In the genomic region with DNA sequence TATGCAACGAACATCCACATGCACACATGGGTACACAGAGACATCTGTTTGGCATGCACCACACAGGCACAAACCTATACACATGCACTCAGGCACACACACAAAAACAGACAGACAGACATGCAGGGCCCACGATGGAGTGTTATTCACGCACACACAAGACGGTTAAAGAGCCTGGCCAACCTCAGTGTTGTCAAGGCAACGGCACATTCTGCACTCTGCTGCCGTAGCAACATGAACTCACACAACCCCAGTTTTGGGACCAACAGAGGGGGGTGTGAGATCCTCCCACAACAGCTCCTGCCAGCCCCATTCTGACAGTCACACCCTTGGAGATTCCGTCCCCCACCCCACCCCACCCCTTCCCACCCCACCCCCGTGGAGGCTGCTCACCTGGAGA, we compare ENCODE assay signal across 9 mouse cellular contexts. TPM values are rescaled to one million over a fixed set of nuclear protein-coding genes. Genes with fewer than 3 reads are reported as not detected.
A peak's percentile ranks its signal among the peaks of the same experiment; 100 is the strongest.
DNase-seq lines count a peak whose midpoint lies in the region; ATAC-seq lines count a peak whose summit lies in the region.
"Had no signal": no experiment of that assay in that cellular context is flagged by ENCODE, and none has a peak within 500 bp of the region (broad histone marks: within the 10 kb centered on the region; RNA-seq: fewer than 3 reads in every experiment).

No protein-coding gene starts in this region.

- DNase-seq in left cerebral cortex, adult 11 months (ENCODE audit: low spot score): peak; percentile 61
- DNase-seq in left cerebral cortex, postnatal 4 days: no peak
- peak; percentile 71 to 84 for DNase-seq in frontal cortex, postnatal 10 days (ENCODE audit: low spot score in 2 of 2)
- DNase-seq in left cerebral cortex, postnatal 14 days (ENCODE audit: low spot score in 2 of 2): peak; percentile 83 to 95
- peak; percentile 72 for DNase-seq in right cerebral cortex, postnatal 25 days
- no peak for DNase-seq in urinary bladder, adult 18-20 months (ENCODE audit: low spot score in 2 of 2)
- DNase-seq in ovary, postnatal 14 days (ENCODE audit: low spot score): no peak
- DNase-seq: heart, postnatal 36 days had no signal

- ATAC-seq in erythroblast, adult 5-6 weeks (replicated peaks; ENCODE audit: low FRiP score, poor library complexity, severe bottlenecking): no peak

- intact Hi-C loops in left cerebral cortex, postnatal 4 days (cut with DNase I): no loop called here
- intact Hi-C loops in left cerebral cortex, postnatal 14 days (cut with DNase I): no loop called here

RNA-seq across cellular contexts. Expression of a gene that starts 12.0 kb away (rescaled TPM):
- 1 to 10 TPM; 3.0 to 3.2 TPM for total RNA-seq in left cerebral cortex, postnatal 4 days (2021)
- total RNA-seq in left cerebral cortex, postnatal 14 days (2021): 1 to 10 TPM; 4.4 to 4.7 TPM
- not detected in 2 replicates for total RNA-seq in erythroblast, adult 5-6 weeks (2015; ENCODE audit: low replicate concordance)
- total RNA-seq in erythroblast, adult 5-6 weeks (2017; ENCODE audit: low replicate concordance): not detected in 2 replicates

RNA-seq across cellular contexts. Expression of a gene that starts 25.4 kb away (rescaled TPM):
- total RNA-seq in left cerebral cortex, postnatal 4 days (2021): 10 to 100 TPM; 18.0 to 19.2 TPM
- 10 to 100 TPM; 16.6 to 17.6 TPM for total RNA-seq in left cerebral cortex, postnatal 14 days (2021)
- 1.3 and 8.6 TPM in 2 replicates for total RNA-seq in erythroblast, adult 5-6 weeks (2015; ENCODE audit: low replicate concordance)
- 2.8 and 4.0 TPM in 2 replicates for total RNA-seq in erythroblast, adult 5-6 weeks (2017; ENCODE audit: low replicate concordance)

RNA-seq across cellular contexts. Expression of a gene that starts 29.9 kb away (rescaled TPM):
- total RNA-seq in left cerebral cortex, postnatal 4 days (2021): not detected
- total RNA-seq in left cerebral cortex, postnatal 14 days (2021): under 1 TPM in 1 of 2 experiments, not detected in 1; 0.23 TPM
- total RNA-seq in erythroblast, adult 5-6 weeks (2015; ENCODE audit: low replicate concordance): 1.9 and 2.1 TPM in 2 replicates
- total RNA-seq in erythroblast, adult 5-6 weeks (2017; ENCODE audit: low replicate concordance): 2.9 and 4.3 TPM in 2 replicates

RNA-seq across cellular contexts. Expression of a gene that starts 49.4 kb away (rescaled TPM):
- total RNA-seq in left cerebral cortex, postnatal 4 days (2021): 10 to 100 TPM; 58.7 to 60.3 TPM
- 10 to 100 TPM; 83.3 to 95.8 TPM for total RNA-seq in left cerebral cortex, postnatal 14 days (2021)
- total RNA-seq in erythroblast, adult 5-6 weeks (2015; ENCODE audit: low replicate concordance): 2.3 and 2.9 TPM in 2 replicates
- 3.4 and 5.4 TPM in 2 replicates for total RNA-seq in erythroblast, adult 5-6 weeks (2017; ENCODE audit: low replicate concordance)

RNA-seq across cellular contexts. Expression of a gene that starts 57.4 kb away (rescaled TPM):
- total RNA-seq in left cerebral cortex, postnatal 4 days (2021): 1 to 10 TPM; 2.2 to 2.5 TPM
- total RNA-seq in left cerebral cortex, postnatal 14 days (2021): 10 to 100 TPM; 11.0 to 11.3 TPM
- total RNA-seq in erythroblast, adult 5-6 weeks (2015; ENCODE audit: low replicate concordance): 27.3 and 37.2 TPM in 2 replicates
- total RNA-seq in erythroblast, adult 5-6 weeks (2017; ENCODE audit: low replicate concordance): 49.4 and 58.3 TPM in 2 replicates

Comparison
In these comparisons a context has a peak if more than half of its experiments do, and no peak if none do; other contexts are left out.
1. DNase-seq: peak in left cerebral cortex, adult 11 months (single experiment), frontal cortex, postnatal 10 days (2 of 2), left cerebral cortex, postnatal 14 days (2 of 2) and right cerebral cortex, postnatal 25 days (single experiment); none in left cerebral cortex, postnatal 4 days (single experiment), urinary bladder, adult 18-20 months (0 of 2) and ovary, postnatal 14 days (single experiment).